Mouse (Mus musculus): ENCODE measurements at regions not wholly inside any gene's neighbourhood (a gene's known extent, or its start where the extent isn't known, plus 50 kb on each side); places are given as distances from the start of the nearest gene placed in this dataset.

- H3K4me3 ChIP-seq (replicated peaks) = no peak overlapping the region
- WGBS = 87% methylated on average over 2 of the region's 2 CpGs
- no peak overlapping the region for H3K27ac ChIP-seq (replicated peaks)
- no peak overlapping the region for H3K9ac ChIP-seq (replicated peaks)
- H3K36me3 ChIP-seq = no peaks in the 10 kb centered on the region
- ATAC-seq (ENCODE audit: low FRiP score) = no peak
- H3K27me3 ChIP-seq (replicated peaks) = no peaks in the 10 kb centered on the region
- H3K4me1 ChIP-seq = peaks cover 6% of the 10 kb centered on the region; the same call in 1 of the 2 replicates
- H3K9me3 ChIP-seq (replicated peaks) = no peaks in the 10 kb centered on the region
- no peak overlapping the region for H3K4me2 ChIP-seq
Measured at GRCm38 (mm10) chr4:84118284-84118919, 556.7 kb downstream of the Bnc2 start.

GRCm38 (mm10) chr4:84119616-84120015 lies 555.5 kb downstream of the Bnc2 start:
- no peak overlapping the region for H3K27ac ChIP-seq (replicated peaks)
- H3K9ac ChIP-seq (replicated peaks) = no peak overlapping the region
- H3K27me3 ChIP-seq (replicated peaks) = no peaks in the 10 kb centered on the region
- H3K36me3 ChIP-seq = no peaks in the 10 kb centered on the region
- H3K4me1 ChIP-seq = peaks cover 6% of the 10 kb centered on the region; the same call in 1 of the 2 replicates
- H3K9me3 ChIP-seq (replicated peaks) = no peaks in the 10 kb centered on the region
- ATAC-seq (ENCODE audit: low FRiP score) = no peak
- WGBS = 22% methylated on average over 7 of the region's 7 CpGs
- no peak overlapping the region for H3K4me2 ChIP-seq
- H3K4me3 ChIP-seq (replicated peaks) = no peak overlapping the region

GRCm38 (mm10) chr4:84120330-84120729 lies 554.7 kb downstream of the Bnc2 start:
- H3K4me3 ChIP-seq (replicated peaks) = no peak overlapping the region
- WGBS = 54% methylated on average over 7 of the region's 7 CpGs
- no peaks in the 10 kb centered on the region for H3K27me3 ChIP-seq (replicated peaks)
- H3K9me3 ChIP-seq (replicated peaks) = no peaks in the 10 kb centered on the region
- no peak for ATAC-seq (ENCODE audit: low FRiP score)
- peaks cover 6% of the 10 kb centered on the region; the same call in 1 of the 2 replicates for H3K4me1 ChIP-seq
- no peak overlapping the region for H3K27ac ChIP-seq (replicated peaks)
- no peak overlapping the region for H3K9ac ChIP-seq (replicated peaks)
- H3K36me3 ChIP-seq = no peaks in the 10 kb centered on the region
- no peak overlapping the region for H3K4me2 ChIP-seq

- Histone ChIP-seq H3K27me3 (replicated peaks) (no peaks in the 10 kb centered on the region), H3K4me1 (peaks cover 6% of the 10 kb centered on the region; the same call in 1 of the 2 replicates), H3K9ac (replicated peaks) (no peak overlapping the region), H3K9me3 (replicated peaks) (no peaks in the 10 kb centered on the region), H3K4me3 (replicated peaks) (no peak overlapping the region), H3K36me3 (no peaks in the 10 kb centered on the region), H3K4me2 (no peak overlapping the region), H3K27ac (replicated peaks) (no peak overlapping the region)
- ATAC-seq (ENCODE audit: low FRiP score) = no peak
- 72% methylated on average over 10 of the region's 10 CpGs for WGBS
Measured at GRCm38 (mm10) chr4:84121442-84121841, 553.6 kb downstream of the Bnc2 start.

GRCm38 (mm10) chr4:84126400-84126799 lies 548.7 kb downstream of the Bnc2 start:
- Histone ChIP-seq H3K4me3 (replicated peaks) (no peak overlapping the region), H3K4me2 (no peak overlapping the region), H3K9me3 (replicated peaks) (no peaks in the 10 kb centered on the region), H3K9ac (replicated peaks) (no peak overlapping the region), H3K4me1 (no peaks in the 10 kb centered on the region), H3K27ac (replicated peaks) (no peak overlapping the region), H3K36me3 (no peaks in the 10 kb centered on the region), H3K27me3 (replicated peaks) (no peaks in the 10 kb centered on the region)
- 53% methylated on average over 4 of the region's 4 CpGs for WGBS
- ATAC-seq (ENCODE audit: low FRiP score) = no peak

- no peak overlapping the region for H3K4me2 ChIP-seq
- no peaks in the 10 kb centered on the region for H3K36me3 ChIP-seq
- 78% methylated on average over 2 of the region's 2 CpGs for WGBS
- H3K9me3 ChIP-seq (replicated peaks) = no peaks in the 10 kb centered on the region
- H3K9ac ChIP-seq (replicated peaks) = no peak overlapping the region
- H3K4me3 ChIP-seq (replicated peaks) = no peak overlapping the region
- no peak for ATAC-seq (ENCODE audit: low FRiP score)
- H3K4me1 ChIP-seq = no peaks in the 10 kb centered on the region
- no peaks in the 10 kb centered on the region for H3K27me3 ChIP-seq (replicated peaks)
- H3K27ac ChIP-seq (replicated peaks) = no peak overlapping the region
Measured at GRCm38 (mm10) chr4:84127380-84127779, 547.7 kb downstream of the Bnc2 start.

GRCm38 (mm10) chr4:84130840-84131547 lies 544.1 kb downstream of the Bnc2 start:
- no peak for ATAC-seq (ENCODE audit: low FRiP score)
- H3K27me3 ChIP-seq (replicated peaks) = no peaks in the 10 kb centered on the region
- H3K4me2 ChIP-seq = no peak overlapping the region
- H3K36me3 ChIP-seq = no peaks in the 10 kb centered on the region
- no peaks in the 10 kb centered on the region for H3K9me3 ChIP-seq (replicated peaks)
- no peak overlapping the region for H3K27ac ChIP-seq (replicated peaks)
- no peak overlapping the region for H3K4me3 ChIP-seq (replicated peaks)
- WGBS = 62% methylated on average over 7 of the region's 7 CpGs
- no peaks in the 10 kb centered on the region for H3K4me1 ChIP-seq
- no peak overlapping the region for H3K9ac ChIP-seq (replicated peaks)

- H3K9ac ChIP-seq (replicated peaks) = no peak overlapping the region
- H3K27ac ChIP-seq (replicated peaks) = no peak overlapping the region
- H3K4me3 ChIP-seq (replicated peaks) = no peak overlapping the region
- 71% methylated on average over 10 of the region's 10 CpGs for WGBS
- no peak overlapping the region for H3K4me2 ChIP-seq
- no peaks in the 10 kb centered on the region for H3K27me3 ChIP-seq (replicated peaks)
- no peaks in the 10 kb centered on the region for H3K9me3 ChIP-seq (replicated peaks)
- no peaks in the 10 kb centered on the region for H3K36me3 ChIP-seq
- H3K4me1 ChIP-seq = peaks cover 12% of the 10 kb centered on the region
- no peak for ATAC-seq (ENCODE audit: low FRiP score)
Measured at GRCm38 (mm10) chr4:84135740-84136139, 539.3 kb downstream of the Bnc2 start.

GRCm38 (mm10) chr4:84137171-84137919 lies 537.7 kb downstream of the Bnc2 start:
- H3K27ac ChIP-seq (replicated peaks) = no peak overlapping the region
- WGBS = 16% methylated on average over 14 of the region's 14 CpGs
- H3K4me1 ChIP-seq = peaks cover 12% of the 10 kb centered on the region
- peak; percentile 86 for ATAC-seq (ENCODE audit: low FRiP score)
- H3K4me3 ChIP-seq (replicated peaks) = no peak overlapping the region
- no peak overlapping the region for H3K4me2 ChIP-seq
- H3K9me3 ChIP-seq (replicated peaks) = no peaks in the 10 kb centered on the region
- no peaks in the 10 kb centered on the region for H3K27me3 ChIP-seq (replicated peaks)
- H3K36me3 ChIP-seq = no peaks in the 10 kb centered on the region
- H3K9ac ChIP-seq (replicated peaks) = no peak overlapping the region

GRCm38 (mm10) chr4:84149149-84150050 lies 525.7 kb downstream of the Bnc2 start:
- no peak overlapping the region for H3K27ac ChIP-seq (replicated peaks)
- WGBS = 85% methylated on average over 13 of the region's 13 CpGs
- no peak overlapping the region for H3K9ac ChIP-seq (replicated peaks)
- H3K36me3 ChIP-seq = no peaks in the 10 kb centered on the region
- no peaks in the 10 kb centered on the region for H3K27me3 ChIP-seq (replicated peaks)
- no peak overlapping the region for H3K4me3 ChIP-seq (replicated peaks)
- no peak for ATAC-seq (ENCODE audit: low FRiP score)
- H3K4me1 ChIP-seq = peaks cover 23% of the 10 kb centered on the region
- H3K4me2 ChIP-seq = no peak overlapping the region
- no peaks in the 10 kb centered on the region for H3K9me3 ChIP-seq (replicated peaks)

GRCm38 (mm10) chr4:84150698-84151097 lies 524.4 kb downstream of the Bnc2 start:
- no peak for ATAC-seq (ENCODE audit: low FRiP score)
- H3K9me3 ChIP-seq (replicated peaks) = no peaks in the 10 kb centered on the region
- no peak overlapping the region for H3K9ac ChIP-seq (replicated peaks)
- H3K36me3 ChIP-seq = no peaks in the 10 kb centered on the region
- 38% methylated on average over 3 of the region's 3 CpGs for WGBS
- H3K4me2 ChIP-seq = no peak overlapping the region
- no peaks in the 10 kb centered on the region for H3K27me3 ChIP-seq (replicated peaks)
- no peak overlapping the region for H3K27ac ChIP-seq (replicated peaks)
- no peak overlapping the region for H3K4me3 ChIP-seq (replicated peaks)
- peaks cover 23% of the 10 kb centered on the region for H3K4me1 ChIP-seq

Measured in neural tube, embryonic 15.5 days (tissue).